Mouse (Mus musculus): Measurements from ENCODE around the gene Ric1.

Gene Ric1

DNA sequence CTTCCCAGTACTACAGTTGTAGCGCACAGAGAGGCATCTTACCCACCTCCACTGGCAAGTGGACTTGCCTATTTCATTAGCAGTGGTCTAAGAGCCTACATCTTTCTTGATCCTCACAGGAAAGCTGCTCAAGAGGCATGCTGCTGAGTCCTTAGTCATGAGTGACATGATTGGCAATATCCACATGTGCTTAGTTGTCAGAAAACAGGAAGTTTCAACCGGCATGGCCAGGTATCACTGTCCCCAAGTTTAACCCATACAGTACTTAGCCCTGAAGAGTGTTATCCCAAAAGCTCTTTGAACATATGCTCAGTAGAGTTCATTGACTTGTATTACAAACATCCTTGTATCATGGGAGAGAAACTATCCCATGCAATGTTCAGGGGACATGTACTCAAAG, 90.0 kb downstream of the Ric1 start:
- DNase-seq (ENCODE audit: low spot score) = no peak

DNA sequence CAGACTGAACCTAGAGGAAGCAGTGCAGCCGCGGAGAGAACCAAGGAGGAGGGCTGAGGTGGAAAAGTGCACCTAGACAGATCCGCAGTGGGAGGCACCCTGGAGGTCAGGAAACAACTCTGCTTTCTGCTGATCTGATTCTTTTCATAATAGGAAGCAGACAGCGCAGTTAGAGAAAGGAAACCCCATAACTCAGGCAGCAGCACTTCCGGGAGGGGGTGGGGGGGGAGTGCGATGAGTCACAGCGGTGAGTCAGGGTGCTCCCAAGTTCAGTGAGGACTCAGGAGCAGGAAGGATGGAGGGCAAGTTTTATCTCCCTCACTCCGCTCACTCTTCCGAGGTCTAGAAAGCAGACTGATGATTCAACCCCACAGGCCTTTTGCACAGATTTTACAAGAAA, 119.0 kb downstream of the Ric1 start:
- no peak for DNase-seq (ENCODE audit: low spot score)

DNA sequence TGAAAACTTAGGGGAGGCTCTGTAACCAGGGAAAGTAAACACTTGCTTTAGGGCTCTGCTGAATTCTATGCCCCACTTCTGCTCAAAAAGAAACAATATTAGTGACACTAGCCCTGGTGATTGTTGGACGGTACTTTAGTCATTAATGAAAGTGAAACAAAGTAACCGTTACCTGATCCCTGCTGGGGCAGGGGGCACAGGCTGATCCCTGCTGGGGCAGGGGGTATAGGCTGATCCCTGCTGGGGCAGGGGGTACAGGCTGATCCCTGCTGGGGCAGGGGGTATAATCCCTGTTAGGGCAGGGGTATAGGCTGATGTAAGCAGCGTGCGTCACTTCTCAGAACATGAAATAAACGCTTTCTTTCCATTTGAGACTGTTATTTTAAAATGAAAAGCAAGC, 119.4 kb downstream of the Ric1 start:
- no peak for DNase-seq (ENCODE audit: low spot score)

DNA sequence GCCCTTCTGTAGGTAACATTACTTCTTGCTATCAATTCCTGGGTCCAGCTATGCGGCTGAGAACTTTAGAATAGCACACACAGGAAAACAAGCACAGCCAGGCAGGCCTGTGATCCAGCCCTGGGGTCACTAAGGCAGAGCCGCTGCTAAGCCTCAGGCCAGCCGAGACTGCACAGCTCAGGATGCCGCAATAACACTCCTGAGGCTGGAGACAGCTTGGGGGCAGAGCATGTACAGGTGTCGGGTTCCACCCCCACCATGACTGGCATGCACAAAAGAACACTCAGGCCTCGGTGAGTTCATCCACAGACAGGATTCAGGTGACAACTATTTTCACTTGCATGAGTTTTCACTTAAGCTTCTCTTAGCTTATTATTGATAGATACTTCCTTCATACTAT, 120.1 kb downstream of the Ric1 start:
- no peak for DNase-seq (ENCODE audit: low spot score)

DNA sequence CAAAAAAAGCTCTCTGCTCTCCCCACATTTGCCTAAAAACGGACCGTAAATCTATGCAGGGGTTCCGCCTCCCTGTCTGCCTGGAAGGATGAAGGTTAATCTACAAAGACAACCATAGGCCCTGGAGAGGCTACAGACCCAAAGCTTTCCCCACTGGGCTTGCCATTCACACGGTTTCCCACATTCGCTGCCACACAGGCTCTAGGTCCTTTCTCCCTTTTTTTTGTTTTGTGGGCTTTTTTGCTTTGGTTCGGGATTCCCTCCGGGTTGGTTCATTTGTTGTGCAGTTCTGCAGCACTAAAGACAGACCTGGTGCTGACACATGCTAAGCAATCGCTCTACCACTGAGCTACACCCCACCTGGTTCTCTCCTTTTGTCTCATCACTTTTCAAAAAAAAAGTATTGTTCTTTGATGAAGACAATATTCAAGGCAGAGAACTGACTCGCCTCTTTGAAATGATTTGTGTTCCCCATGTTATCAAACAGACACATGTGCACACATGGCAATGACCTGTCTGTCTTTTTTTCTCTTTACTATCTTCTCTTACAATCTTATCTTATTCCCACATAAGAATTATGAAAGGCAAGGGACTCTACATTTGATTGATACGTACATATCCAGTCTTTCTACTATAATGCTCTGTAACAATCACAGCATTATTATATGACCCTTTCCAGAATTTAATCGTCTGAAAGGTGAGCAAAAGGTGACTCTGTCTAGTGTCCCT, 121.3 kb downstream of the Ric1 start:
- no peak for DNase-seq (ENCODE audit: low spot score)

DNA sequence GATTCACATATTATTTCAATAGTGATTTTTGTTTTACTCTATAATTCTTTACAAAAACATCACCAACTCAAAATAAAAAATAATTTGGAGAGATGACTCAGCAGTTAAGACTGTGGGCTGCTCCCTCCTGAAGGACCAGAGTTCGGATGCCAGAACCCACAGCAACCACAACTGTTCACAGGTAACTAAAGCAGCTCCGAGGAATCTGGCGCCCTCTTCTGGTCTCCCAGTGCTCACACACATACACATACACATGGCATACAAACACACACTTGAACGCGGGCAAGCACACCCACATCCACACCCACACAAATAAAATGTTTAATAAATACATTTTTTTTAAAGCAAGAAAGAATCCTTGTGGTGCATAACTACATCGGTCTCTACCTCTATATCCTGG, 122.7 kb downstream of the Ric1 start:
- DNase-seq (ENCODE audit: low spot score) = no peak

DNA sequence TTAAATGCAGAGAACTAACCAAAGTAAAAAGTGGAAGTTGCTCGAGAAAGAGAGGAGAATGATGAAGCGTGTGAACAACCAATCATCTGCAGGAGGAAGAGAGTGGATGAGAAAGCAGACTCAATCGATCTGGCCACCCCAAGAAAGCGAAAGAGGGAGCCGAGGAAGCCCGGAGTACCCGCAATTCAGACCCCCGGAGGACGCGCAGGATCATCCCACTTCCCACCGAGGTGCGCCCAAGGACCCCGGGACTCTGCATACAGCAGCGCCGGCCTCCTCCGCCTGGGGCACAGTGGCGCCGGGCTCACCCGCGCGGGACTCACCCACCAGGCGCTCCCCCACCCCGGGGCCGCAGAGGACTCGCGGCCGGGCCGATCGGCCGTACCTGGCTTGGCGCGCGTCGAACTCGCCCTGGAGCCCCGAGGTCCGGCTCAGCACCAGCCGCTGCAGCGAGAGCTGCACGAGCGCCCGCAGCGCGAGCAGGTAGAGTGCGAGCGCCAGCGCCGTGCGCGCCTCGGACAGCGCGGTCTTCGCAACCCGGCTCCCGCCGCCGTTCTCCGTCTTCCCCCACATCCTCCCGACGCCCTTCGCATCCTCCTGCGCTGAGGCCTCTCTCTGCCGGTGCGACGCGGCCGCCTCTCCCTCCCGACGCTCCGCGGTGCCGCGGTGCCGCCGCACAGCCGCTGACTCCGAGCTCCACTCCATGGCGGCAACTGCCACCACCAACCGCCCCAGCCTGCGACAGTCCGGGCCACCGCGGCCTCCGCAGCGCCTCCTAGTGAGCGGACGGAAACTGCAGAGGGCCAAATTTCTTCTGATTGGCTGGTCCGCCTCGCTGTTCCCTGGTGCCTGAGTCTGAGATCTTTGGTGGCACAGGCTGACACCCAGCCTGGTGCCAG, 125.8 kb downstream of the Ric1 start, which contains the start of gene Ermp1:
Gene Ermp1 (minus strand): TSS at position 765 of the 899 bp plus-strand sequence.
- peak; percentile 95 for DNase-seq (ENCODE audit: low spot score)

DNA sequence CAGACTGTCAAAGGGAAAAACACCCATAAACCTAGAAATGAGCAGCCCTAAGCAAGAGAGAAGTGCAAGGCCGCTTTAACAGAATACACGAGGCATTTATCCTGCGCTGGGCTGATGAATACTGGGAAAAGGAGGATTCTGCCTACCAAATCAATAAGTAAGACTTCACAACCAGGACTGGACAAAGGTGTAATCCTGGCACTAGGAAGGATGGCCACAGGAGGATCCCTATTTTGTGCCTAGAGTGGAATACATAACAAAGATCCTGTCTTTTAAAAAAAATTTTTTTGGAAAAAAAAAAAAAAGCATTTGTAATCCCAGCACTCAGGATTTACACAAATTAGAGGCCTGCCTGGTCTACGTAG, 126.5 kb downstream of the Ric1 start:
- no peak for DNase-seq (ENCODE audit: low spot score)

DNA sequence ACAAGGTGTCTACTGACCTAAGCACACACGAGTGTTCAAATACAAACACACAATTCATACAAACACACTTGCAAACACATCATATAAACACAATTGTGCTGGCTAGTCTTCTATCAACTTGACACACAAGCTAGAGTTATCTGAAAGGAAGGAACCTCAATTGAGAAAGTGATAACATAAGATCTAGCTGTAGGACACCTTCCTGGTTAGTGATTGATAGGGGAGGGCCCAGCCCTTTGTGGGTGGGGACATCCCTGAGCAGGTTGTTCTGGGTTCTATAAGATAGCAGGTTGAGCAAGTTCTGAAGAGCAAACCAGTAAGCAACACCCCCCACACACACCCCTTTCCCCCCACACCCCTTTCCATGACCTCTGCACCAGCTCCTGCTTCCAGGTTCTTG, 127.6 kb downstream of the Ric1 start:
- DNase-seq (ENCODE audit: low spot score) = no peak

DNA sequence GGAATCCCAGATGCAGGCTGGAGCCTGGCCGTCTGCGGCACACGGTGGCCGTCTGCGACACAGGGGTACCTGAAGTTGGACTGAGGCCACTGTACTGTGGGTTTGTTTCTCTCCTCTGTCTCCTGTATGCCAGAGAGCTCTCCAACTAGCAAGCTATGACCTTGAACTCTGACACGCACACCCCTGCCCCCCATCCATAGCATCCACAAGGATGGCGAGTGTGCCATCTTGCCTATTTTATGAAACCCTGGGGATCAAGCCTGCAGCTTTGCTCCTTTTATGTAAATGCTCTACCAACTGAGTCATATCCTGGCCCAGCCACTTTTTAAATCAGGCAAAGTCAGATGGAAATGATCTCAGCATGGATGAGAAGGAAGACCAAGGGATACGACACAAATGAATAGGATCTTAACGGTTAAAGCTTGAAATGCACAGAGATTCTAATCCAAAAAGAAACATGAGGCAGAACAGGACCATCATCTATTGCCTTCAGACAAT, 131.7 kb downstream of the Ric1 start:
- no peak for DNase-seq (ENCODE audit: low spot score)

DNA sequence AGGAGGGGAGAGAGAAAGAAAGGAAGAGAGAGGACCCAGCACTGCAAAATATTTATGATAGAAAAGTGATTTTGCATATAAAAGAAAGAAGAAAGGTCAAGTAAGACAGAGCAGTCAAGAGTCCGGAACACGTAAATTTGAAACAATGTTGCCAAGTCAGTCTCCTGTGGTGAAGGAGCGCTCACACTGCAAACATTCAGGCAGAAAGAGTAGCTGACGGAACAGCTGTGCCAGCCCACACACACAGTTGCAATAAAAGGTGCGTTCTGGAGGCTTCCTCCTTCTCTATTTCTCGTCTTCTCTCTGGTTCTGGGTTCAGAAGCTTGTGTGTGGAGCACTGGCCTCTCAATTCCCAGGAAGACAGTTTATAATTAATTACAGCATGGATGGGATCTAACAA, 133.1 kb downstream of the Ric1 start:
- no peak for DNase-seq (ENCODE audit: low spot score)

DNA sequence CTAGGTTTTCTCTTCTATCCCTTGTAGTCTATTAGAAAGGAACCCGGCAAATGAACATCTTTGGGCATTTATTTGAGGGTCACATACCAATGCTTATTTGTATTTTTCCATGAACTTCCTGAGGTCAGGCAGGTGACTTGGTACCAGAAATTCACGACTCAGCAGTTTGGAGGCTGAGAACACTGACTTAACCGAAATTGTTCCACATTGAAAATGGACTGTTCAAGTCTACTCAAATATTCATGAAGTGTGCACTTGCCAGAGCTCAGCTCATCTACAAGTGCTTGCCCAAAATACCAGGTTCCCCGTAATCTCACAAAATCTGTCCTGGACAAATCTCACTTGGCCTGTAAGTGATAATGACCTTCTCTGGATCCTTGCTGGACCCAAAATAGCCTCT, 133.9 kb downstream of the Ric1 start:
- DNase-seq (ENCODE audit: low spot score) = no peak

Measured in spleen, adult 12 weeks (tissue).